Mouse (Mus musculus) spleen, postnatal 14 days (tissue): ENCODE measurements around the gene Krt81.

Experiments
- DNase-seq, 2 experiments: peaks; one replicate each; pipeline ENCODE4 v3.0.0; 2021 to 2022; ENCODE audit warnings: low spot score in 2 of 2

The Krt81 gene

DNA sequence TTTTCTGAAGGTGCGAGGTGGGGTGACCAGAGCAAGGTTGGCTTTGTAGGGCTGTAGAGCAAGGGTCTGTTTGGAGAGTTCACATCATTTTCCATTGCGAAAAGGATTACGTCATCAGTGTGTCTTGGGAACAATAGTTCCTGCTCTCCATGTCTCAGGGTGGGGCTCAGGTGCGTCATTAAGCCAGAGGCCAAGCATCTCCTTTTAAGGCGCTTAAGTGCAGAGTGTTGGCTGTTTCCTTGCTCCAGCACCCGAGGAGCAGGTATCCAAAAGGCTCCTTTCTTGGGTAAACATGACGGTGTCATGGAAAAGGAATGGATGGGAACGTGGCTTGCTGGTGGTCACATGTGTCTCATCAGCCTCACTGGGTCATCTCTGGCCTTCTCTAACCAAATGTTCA is 8.8 kb downstream of the Krt81 start:
- no peak for DNase-seq

DNA sequence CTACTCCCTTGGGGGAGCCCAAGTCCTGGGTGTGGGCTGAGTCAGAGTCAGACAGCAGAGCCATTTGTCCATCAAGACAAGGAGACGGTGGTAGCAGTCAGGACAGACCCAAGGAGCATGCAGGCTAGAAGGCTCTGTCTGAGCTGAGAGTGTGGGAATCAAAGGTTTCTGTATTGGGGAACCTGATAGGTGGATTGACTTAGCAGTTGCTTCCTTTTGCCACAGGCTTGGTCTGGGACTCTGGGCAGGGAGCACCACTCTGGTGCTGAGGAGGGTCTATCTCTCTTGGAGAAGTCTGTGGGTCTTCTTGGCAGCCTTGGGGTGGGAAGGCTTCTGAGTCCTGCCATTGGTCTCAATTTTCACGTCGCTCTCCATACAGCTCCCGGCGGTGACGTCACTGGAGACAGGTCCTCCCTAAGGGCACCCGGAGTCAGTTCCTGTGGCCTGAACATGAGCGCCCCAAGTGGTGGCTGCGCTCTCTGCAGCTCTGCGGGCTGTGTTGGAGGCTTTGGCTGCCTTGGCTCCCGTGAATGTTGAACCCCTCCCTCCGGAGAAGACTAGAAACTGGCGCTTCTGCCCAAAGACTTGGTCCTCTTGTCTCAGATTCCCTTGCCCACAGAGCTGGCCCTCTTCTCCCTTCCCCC is 10.3 kb downstream of the Krt81 start:
- peak in 1 of 2 experiments; percentile 41 for DNase-seq

DNA sequence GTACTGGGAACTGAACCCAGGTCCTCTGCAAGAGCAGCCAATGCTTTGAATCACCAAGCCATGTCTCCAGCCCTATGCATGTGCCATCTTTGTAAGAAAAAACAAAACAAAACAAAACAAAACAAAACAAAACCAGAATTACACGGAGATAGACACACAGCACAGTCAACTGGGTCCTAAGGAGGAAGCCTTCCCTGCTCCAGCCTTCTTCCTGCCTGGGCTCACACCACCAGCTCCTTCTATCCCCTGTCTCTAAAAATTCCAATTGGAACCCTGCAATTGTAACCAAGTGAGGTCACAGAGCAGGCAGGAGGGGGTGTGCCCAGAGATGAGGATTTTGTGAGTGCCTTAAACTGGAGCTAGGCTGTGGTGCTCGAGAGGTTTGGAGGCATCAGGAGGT is 16.1 kb downstream of the Krt81 start, which contains the start of gene Krt88:
Gene Krt88 (plus strand): TSS at position 301 of the 400 bp plus-strand sequence.
- DNase-seq, result no peak

DNA sequence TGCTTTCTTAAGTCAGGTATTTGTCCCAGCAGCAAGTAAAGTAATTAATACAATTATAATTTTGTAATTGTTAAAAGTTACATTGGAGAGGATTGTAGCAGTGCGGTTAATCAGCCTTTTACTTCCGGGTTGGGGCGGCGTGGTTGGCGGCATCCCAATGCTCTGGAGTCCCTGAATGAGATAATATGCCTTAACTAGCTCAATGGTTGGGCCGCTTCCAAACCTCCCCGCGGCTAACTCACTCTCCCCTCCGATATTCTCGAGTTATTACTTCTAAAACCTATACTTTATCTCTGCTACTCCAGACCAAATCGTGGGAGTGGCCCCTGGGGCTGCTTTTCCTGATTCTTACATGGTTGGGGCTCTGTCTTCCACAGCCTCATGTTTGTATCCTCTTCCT is 17.0 kb downstream of the Krt81 start:
- no peak for DNase-seq

DNA sequence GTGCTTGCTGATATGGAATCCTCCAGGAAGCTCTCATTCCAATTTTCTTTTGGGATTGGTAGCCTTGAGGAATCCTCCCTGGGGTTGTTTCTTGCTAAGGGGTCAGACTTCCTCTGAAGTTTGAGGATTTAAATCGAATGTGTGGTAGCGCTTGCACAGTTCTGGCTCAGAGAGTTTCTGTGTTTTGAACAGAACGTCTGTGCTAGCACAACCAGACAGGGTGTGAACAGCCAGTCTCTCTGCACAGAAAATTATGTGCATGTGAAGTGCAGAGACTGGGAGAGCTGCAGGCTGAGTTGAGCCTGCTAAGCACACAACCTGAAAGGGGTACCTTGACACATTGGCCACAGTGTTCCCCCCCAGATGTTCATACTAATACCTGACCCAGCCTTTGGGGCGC is 22.7 kb downstream of the Krt81 start:
- no peak for DNase-seq

DNA sequence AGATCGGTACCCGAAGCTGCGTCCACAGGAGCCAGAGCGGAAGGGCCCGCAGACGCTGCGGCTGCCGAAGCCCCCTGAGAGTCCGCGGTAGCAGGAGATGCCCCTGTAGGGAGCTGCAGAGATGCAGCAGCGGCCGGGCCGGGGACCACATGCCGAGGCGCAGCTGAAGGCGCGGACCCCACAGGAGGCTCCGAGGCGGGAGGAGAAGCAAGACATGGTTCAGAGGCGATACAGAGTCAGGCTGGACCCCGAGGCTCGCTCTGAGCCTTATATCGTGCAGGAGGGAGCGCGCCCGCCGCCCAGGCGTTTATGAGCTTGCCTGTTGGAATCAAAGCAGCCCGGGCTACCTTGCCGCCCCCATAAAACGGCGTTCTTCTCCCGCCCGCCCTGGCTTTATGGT is 25.0 kb downstream of the Krt81 start, which contains the start of gene Krt87:
Gene Krt87 (minus strand): TSS at position 250 of the 400 bp plus-strand sequence.
- DNase-seq, result no peak

DNA sequence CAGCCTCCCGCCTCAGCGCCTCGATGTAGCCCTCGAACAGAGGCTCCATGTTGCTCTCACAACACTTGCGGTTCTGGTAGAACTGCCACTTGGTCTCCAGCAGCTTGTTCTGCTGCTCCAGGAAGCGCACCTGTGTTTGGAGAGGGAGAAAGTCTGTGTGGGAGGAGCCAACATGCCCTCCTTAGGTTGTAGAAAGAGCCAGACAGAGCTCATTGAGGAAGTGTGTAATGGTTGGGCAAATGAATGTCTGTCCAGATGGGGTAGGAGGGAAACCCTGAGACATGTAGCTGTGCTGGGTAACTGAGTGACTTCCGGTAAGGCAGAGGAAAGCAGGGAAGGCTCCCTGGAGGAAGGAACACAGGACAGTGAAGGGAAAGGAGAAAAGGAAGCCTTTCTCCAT is 26.9 kb downstream of the Krt81 start:
- DNase-seq, result no peak

DNA sequence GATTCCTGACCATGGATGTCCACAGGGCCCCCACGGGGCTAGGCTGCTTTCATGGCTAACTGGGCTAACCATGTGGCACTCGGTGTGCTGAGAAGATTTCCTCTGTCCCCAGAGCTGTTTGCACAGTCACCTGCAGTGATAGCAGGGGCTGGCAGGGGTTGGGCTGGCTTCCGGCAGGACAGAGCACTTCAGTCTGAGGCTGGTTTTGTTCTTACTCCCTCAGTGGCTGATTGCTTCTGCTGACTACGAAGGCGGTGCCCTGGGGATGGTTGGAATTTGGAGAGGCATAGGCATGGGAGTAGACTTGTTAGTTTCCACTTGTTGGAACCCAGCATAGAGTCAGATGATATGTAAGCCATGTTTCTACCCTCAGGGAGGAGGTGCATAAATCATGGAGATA is 38.6 kb downstream of the Krt81 start:
- DNase-seq, result no peak

DNA sequence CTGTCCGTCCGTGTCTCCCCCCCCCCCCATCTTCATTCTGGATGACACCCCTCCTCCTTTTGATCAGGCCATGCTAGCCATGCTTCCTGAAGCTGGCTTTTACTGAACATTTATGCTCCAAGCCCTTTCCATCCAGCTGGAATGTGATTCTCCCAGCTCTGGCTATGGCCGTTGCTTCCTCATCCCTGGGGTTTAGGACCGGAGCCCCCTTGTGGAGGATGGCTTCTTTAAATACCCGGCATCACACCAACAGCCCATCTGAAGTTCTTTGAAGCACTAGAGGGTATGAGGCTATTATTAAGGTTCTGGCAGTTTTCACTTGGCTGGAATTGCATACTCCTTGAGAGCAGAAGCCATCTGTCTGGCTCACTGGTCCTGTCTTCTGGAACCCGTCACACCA is 42.6 kb downstream of the Krt81 start:
- no peak for DNase-seq

DNA sequence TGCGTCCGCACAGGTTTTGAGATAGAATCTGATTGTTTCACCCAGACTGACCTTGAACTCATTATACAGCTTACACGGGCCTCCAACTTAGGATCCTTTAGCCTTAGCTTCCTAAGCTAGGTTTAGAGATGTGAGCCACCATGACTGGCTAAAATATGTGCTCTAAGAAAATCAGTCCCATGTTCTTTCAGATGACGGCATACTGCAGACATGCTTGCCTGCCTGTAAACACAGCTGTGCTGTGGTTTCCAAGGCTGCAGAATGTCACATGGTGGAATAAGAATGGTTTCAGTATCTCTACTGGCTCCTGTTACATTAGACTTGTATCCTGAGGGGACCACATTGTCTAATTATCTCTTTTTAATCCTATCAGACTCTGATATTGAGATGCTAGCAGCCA is 44.6 kb downstream of the Krt81 start:
- no peak for DNase-seq

DNA sequence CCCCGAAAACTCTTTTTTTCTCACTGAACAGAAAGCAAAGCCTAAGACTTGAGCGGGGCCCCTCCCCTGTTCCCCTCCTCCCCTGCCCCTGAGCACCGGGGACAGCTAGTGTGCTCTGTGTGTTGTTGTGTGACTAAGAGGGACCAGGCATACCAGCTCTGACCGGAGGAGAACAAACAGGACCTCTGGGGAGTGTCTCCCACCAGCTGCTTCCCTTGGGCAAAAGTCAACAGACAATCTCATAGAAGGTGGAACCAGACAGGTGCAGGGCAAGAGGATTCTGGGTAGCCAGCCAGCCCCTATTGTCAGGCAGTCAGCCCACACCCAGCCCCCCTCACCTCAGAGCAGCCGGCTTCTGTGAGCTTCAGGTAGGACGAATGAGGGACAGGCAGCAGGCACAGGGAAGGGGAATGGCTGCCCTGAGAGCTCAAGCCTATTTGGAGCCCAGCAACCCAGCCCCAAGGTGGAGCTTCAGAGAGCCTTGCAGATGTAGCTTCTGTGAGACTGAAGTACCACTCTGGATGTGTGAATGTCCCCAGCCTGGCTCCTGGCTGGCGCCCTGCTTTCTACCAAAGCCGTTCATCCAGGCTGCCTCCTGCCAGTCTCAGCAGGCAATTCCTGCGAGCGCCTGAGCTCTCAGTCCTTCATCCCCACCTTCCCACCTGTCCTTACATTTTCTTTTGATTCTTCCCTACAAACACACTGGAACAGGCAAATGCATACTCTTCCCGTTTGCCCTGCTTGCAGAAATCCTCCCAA is 48.6 kb downstream of the Krt81 start:
- DNase-seq, result no peak

DNA sequence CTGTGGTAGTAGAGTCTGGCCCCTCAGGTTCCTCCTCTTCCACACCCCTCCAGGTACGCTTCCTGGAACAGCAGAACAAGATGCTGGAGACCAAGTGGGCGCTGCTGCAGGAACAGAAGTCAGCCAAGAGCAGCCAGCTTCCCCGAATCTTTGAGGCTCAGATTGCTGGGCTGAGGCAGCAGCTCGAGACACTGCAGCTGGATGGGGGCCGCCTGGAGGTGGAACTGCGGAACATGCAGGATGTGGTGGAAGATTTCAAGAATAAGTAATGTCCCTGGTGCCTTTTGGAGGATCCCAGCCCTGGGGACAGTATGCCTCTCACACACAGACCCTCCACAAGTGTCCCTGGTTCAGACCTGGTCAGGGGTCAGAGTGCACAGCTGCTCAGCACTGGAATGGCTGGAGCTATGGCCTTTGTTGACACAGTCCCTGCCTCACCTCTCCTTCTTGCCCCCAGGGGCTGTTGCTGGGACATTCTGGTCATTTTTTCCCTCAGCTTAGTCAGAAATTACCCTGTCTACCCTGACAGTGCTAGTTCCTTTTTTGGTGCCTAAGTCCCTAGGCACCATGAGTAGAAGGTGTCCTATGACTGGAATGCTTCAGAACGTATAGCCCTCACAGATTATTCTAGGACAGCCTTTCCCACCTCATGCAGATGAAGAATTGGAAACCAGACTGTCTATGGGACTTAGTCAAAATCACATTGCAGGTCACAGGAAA is 49.5 kb downstream of the Krt81 start:
- no peak for DNase-seq

DNA sequence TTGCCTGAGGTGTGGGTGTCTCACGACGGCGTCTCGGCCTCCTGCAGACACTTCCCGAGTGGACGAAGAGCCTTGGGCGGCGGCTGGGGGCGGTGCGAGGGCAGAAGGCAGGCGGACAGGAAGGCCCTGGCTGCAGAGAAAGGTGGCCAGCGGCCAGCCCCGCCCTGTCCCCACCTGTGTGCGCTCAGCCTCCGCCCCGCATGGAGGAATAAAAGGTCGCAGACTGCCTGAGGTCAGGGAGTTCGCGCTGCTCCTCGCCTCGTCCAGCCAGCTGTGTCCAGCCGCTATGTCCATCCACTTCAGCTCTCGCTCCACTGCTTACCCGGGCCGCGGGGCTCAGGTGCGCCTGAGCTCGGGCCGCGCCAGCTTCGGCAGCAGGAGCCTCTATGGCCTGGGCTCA is 51.4 kb downstream of the Krt81 start:
- DNase-seq, result no peak

DNA sequence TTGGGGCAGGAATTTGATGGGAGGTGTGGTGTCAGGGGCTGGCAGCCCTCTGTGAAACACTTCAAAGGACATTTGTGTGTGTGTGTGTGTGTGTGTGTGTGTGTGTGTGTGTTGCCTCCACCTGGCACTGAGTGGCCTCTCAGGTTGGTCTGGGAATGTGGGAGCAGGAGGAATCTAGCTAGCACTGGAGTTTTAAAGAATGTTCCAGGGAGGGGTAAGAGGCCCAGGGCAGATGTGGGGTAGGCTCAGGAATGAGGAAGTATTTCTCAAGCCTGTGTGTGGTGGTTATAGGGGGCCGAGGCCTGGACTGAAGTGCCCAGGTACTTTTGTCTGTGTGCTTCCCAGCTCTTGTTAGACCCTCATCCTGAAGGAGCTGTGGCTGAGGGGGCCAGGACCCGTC is 52.8 kb downstream of the Krt81 start, which contains the start of gene Krt7:
Gene Krt7 (plus strand): TSS at position 269 of the 400 bp plus-strand sequence.
- DNase-seq, result no peak
